Mouse (Mus musculus) heart, embryonic 14.5 days (tissue): Measurements from ENCODE around the gene Gm21958. TPM values are rescaled to one million over a fixed set of nuclear protein-coding genes. Genes with fewer than 3 reads are reported as not detected.
A peak's percentile ranks its signal among the peaks of the same experiment; 100 is the strongest.

Experiments
- ATAC-seq: fragments of 200-750 bp; cut with Nextera tagmentation; 2 replicates; pipeline ENCODE4 v1.8.0; 2017; ENCODE audit warnings: low read depth, moderate TSS enrichment; ENCODE audit not compliant: insufficient number of reproducible peaks, insufficient read depth, low FRiP score
- H3K27ac ChIP-seq, 2 experiments: fragments of 200-500 bp in 1 of 2; fragments of 300-500 bp in 1 of 2; sonication (generic) in 1 of 2; replicated peaks in 1 of 2; 2 replicates each; pipeline ENCODE4 v1.5.1; 2012 to 2014; ENCODE audit warnings: low read depth in 2 of 2, low read length in 2 of 2, control low read depth in 1 of 2, mild to moderate bottlenecking in 1 of 2, mixed read lengths in 1 of 2; ENCODE audit not compliant: control insufficient read depth in 1 of 2, insufficient read depth in 1 of 2
- H3K27me3 ChIP-seq: fragments of 300-500 bp; sonication (generic); 2 replicates; pipeline ENCODE4 v1.6.1; 2014; ENCODE audit warnings: mild to moderate bottlenecking, low read length, control low read depth; ENCODE audit not compliant: control insufficient read depth, insufficient read depth
- H3K36me3 ChIP-seq: fragments of 300-500 bp; sonication (generic); 2 replicates; pipeline ENCODE4 v1.6.1; 2014; ENCODE audit warnings: mild to moderate bottlenecking, control low read depth, low read length, mixed read lengths; ENCODE audit not compliant: control insufficient read depth, insufficient read depth
- H3K4me1 ChIP-seq, 2 experiments: fragments of 200-500 bp in 1 of 2; fragments of 300-500 bp in 1 of 2; sonication (generic) in 1 of 2; 2 replicates each; pipeline ENCODE4 v1.6.1; 2012 to 2014; ENCODE audit warnings: low read length in 2 of 2, control low read depth in 1 of 2, mixed read lengths in 1 of 2; ENCODE audit not compliant: control insufficient read depth in 2 of 2, insufficient read depth in 2 of 2
- H3K4me2 ChIP-seq: fragments of 300-500 bp; sonication (generic); 2 replicates; pipeline ENCODE4 v1.6.1; 2014; ENCODE audit warnings: mild to moderate bottlenecking, low read length
- H3K4me3 ChIP-seq, 2 experiments: fragments of 200-500 bp in 1 of 2; fragments of 300-500 bp in 1 of 2; sonication (generic) in 1 of 2; 2 replicates each; pipeline ENCODE4 v1.5.1; 2012 to 2014; ENCODE audit warnings: low read length in 2 of 2, mild to moderate bottlenecking in 2 of 2, control low read depth in 1 of 2, low read depth in 1 of 2, moderate library complexity in 1 of 2; ENCODE audit not compliant: control insufficient read depth in 1 of 2, insufficient read depth in 1 of 2
- H3K9ac ChIP-seq: fragments of 300-500 bp; sonication (generic); 2 replicates; pipeline ENCODE4 v1.6.1; 2014; ENCODE audit warnings: mild to moderate bottlenecking, low read length
- H3K9me3 ChIP-seq: fragments of 300-500 bp; sonication (generic); 2 replicates; pipeline ENCODE4 v1.6.1; 2016; ENCODE audit warnings: low read length, control low read depth; ENCODE audit not compliant: control insufficient read depth
- WGBS: fragments of 180-500 bp; shearing (Covaris S2); extraction: QIAGEN DNeasy Blood & Tissue Kit; methylation state at CpG from one replicate; pipeline ENCODE4 v1.1.7; 2014; 5-methylcytosine and 5-hydroxymethylcytosine counted together
- polyA plus RNA-seq: library from polyadenylated mRNA; unstranded; fragments of >200 nt; fragmentation: Nextera tagmentation; extraction: Ambion mirVana; gene quantifications from 2 replicates; pipeline ENCODE4 v1.2.1, GENCODE M21; 2014

Gene Gm21958
- polyA plus RNA-seq, 1 experiment from 2014 or later: 1.1 TPM

GRCm38 (mm10) chr3:54753411-54753810, 39.3 kb upstream of the Gm21958 start:
- H3K9ac ChIP-seq: no peak overlapping the region
- 66% methylated on average over 4 of the region's 4 CpGs for WGBS
- no peaks in the 10 kb centered on the region for H3K27me3 ChIP-seq
- no peak overlapping the region for H3K27ac ChIP-seq
- H3K4me3 ChIP-seq: no peak overlapping the region
- H3K36me3 ChIP-seq: peaks cover 32% of the 10 kb centered on the region
- H3K4me1 ChIP-seq: peaks cover 2 to 11% of the 10 kb centered on the region in 2 experiments; a peak in 2 of 4 replicates
- no peak overlapping the region for H3K4me2 ChIP-seq
- no peak for ATAC-seq
- H3K9me3 ChIP-seq: no peaks in the 10 kb centered on the region

- Histone ChIP-seq H3K9me3 (no peaks in the 10 kb centered on the region), H3K4me3 (no peak overlapping the region), H3K9ac (no peak overlapping the region), H3K4me1 (no peaks in the 10 kb centered on the region), H3K27ac (no peak overlapping the region), H3K36me3 (peaks cover 97% of the 10 kb centered on the region), H3K27me3 (no peaks in the 10 kb centered on the region), H3K4me2 (no peak overlapping the region)
- WGBS: 52% methylated on average over 5 of the region's 5 CpGs
- no peak for ATAC-seq
These were observed 31.6 kb upstream of the Gm21958 start for GRCm38 (mm10) chr3:54745799-54746198.

- Histone ChIP-seq H3K27ac (no peak overlapping the region), H3K27me3 (no peaks in the 10 kb centered on the region), H3K4me3 (no peak overlapping the region), H3K36me3 (peaks cover 80% of the 10 kb centered on the region), H3K4me1 (no peaks in the 10 kb centered on the region), H3K9ac (no peak overlapping the region), H3K4me2 (no peak overlapping the region), H3K9me3 (no peaks in the 10 kb centered on the region)
- no peak for ATAC-seq
- 97% methylated on average over 11 of the region's 11 CpGs for WGBS
These were observed 27.8 kb upstream of the Gm21958 start for GRCm38 (mm10) chr3:54741965-54742364.

GRCm38 (mm10) chr3:54737317-54737716, 23.2 kb upstream of the Gm21958 start:
- H3K4me3 ChIP-seq: no peak overlapping the region
- peaks cover 47% of the 10 kb centered on the region for H3K36me3 ChIP-seq
- H3K9ac ChIP-seq: no peak overlapping the region
- no peaks in the 10 kb centered on the region for H3K9me3 ChIP-seq
- H3K27me3 ChIP-seq: no peaks in the 10 kb centered on the region
- H3K4me1 ChIP-seq: peaks cover 0 to 11% of the 10 kb centered on the region in 2 experiments; a peak in 1 of 4 replicates
- 94% methylated on average over 8 of the region's 8 CpGs for WGBS
- no peak overlapping the region for H3K4me2 ChIP-seq
- no peak for ATAC-seq
- H3K27ac ChIP-seq: no peak overlapping the region

- Histone ChIP-seq H3K27me3 (no peaks in the 10 kb centered on the region), H3K4me3 (peak overlapping the region; percentile 78 to 89), H3K27ac (peak overlapping the region; percentile 12 to 100; a peak in 2 of 4 replicates), H3K9ac (peak overlapping the region; percentile 97), H3K4me2 (peak overlapping the region; percentile 90), H3K9me3 (no peaks in the 10 kb centered on the region), H3K36me3 (peaks cover 47% of the 10 kb centered on the region), H3K4me1 (peaks cover 0 to 12% of the 10 kb centered on the region in 2 experiments; a peak in 1 of 4 replicates)
- WGBS: 56% methylated on average over 18 of the region's 18 CpGs
- no peak for ATAC-seq
These were observed 22.2 kb upstream of the Gm21958 start for GRCm38 (mm10) chr3:54736101-54736927.

GRCm38 (mm10) chr3:54735247-54736046, 21.3 kb upstream of the Gm21958 start, which contains the start of the genes Exosc8 and Alg5:
TSS of gene Exosc8 (minus strand) at chr3:54735393.
TSS of gene Alg5 (plus strand) at chr3:54735539.
- Histone ChIP-seq H3K27me3 (no peaks in the 10 kb centered on the region), H3K27ac (peak within 1 kb of the TSS; percentile 98 to 100), H3K9me3 (no peaks in the 10 kb centered on the region), H3K9ac (peak within 1 kb of the TSS; percentile 97), H3K36me3 (peaks cover 47% of the 10 kb centered on the region), H3K4me2 (peak within 1 kb of the TSS; percentile 90), H3K4me3 (peak within 1 kb of the TSS; percentile 78 to 89), H3K4me1 (peaks cover 0 to 12% of the 10 kb centered on the region in 2 experiments; a peak in 1 of 4 replicates)
- under 1% methylated on average over 63 of the region's 65 CpGs for WGBS
- peak; percentile 85 for ATAC-seq

- H3K4me1 ChIP-seq: peaks cover 0 to 12% of the 10 kb centered on the region in 2 experiments; a peak in 1 of 4 replicates
- no peaks in the 10 kb centered on the region for H3K27me3 ChIP-seq
- 2% methylated on average over 82 of the region's 84 CpGs for WGBS
- no peaks in the 10 kb centered on the region for H3K9me3 ChIP-seq
- peak overlapping the region; percentile 78 to 89 for H3K4me3 ChIP-seq
- peaks cover 51% of the 10 kb centered on the region for H3K36me3 ChIP-seq
- peak overlapping the region; percentile 97 for H3K9ac ChIP-seq
- peak overlapping the region; percentile 98 to 100 for H3K27ac ChIP-seq
- ATAC-seq: peak; percentile 94
- peak overlapping the region; percentile 90 for H3K4me2 ChIP-seq
These were observed 20.5 kb upstream of the Gm21958 start for GRCm38 (mm10) chr3:54734411-54735246.
